Mouse (Mus musculus): Measurements from ENCODE around the gene Elf2.
"Not testable (repeated sequence)": the region's sequence is repeated elsewhere in the genome, so short reads cannot be mapped to it uniquely, and the experiment has no call there.

Elf2 gene

GRCm38 (mm10) chr3:51359558-51360307, 19.3 kb upstream of the Elf2 start:
- no peak for DNase-seq (ENCODE audit: low read depth, low spot score)

GRCm38 (mm10) chr3:51358660-51359557, 18.4 kb upstream of the Elf2 start:
- no peak for DNase-seq (ENCODE audit: low read depth, low spot score)

DNA sequence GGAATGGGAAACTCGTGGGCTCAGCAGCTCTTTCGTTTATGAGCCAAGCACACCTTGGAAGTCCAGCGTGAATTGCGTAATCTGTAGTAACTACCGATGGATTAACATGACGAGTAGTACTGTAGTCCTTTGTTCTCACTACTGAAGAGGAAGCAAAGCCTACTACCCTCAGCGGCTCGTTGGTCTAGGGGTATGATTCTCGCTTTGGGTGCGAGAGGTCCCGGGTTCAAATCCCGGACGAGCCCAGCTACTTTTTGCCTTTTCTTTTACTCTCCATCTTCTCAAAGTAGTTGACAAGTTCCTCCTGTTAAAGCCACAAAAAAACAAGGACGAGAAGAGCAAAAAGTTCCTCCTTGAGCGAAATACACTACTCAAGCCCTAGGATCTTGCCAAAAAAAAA, 17.7 kb upstream of the Elf2 start:
- DNase-seq (ENCODE audit: low read depth, low spot score) = no peak

DNA sequence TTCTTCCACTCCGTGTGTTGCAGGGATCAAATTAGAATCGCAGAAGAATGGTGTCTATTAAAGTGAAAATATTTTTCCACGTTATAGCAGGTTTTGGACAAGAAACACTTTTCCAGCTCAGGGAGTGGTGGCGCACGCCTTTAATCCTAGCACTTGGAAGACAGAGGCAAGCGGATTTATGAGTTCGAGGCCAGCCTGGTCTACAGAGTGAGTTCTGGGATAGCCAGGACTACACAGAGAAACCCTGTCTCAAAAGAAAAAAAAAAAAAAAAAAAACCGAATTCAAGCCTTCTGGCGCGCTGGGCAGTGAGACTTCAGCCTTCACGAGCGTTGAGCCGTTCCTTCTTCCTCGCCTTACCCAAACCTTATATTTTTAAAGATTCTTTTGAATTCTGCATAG, 17.2 kb upstream of the Elf2 start:
- no peak for DNase-seq (ENCODE audit: low read depth, low spot score)

GRCm38 (mm10) chr3:51357078-51357477, 16.6 kb upstream of the Elf2 start:
- no peak for DNase-seq (ENCODE audit: low read depth, low spot score)

DNA sequence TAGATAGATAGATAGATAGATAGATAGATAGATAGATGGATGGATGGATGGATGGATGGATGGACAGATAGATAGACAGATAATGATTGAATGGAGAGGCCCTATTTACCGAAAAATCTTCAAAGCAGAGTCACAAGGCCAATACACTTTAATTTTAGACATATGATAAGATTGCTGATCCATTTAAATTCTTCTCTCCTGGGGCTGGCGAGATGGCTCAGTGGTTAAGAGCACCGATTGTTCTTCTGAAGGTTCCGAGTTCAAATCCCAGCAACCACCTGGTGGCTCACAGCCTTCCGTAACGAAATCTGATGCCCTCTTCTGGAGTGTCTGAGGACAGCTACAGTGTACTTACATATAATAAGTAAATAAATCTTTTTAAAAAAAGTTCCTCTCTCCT, 14.5 kb upstream of the Elf2 start:
- DNase-seq (ENCODE audit: low read depth, low spot score) = not testable (repeated sequence)

DNA sequence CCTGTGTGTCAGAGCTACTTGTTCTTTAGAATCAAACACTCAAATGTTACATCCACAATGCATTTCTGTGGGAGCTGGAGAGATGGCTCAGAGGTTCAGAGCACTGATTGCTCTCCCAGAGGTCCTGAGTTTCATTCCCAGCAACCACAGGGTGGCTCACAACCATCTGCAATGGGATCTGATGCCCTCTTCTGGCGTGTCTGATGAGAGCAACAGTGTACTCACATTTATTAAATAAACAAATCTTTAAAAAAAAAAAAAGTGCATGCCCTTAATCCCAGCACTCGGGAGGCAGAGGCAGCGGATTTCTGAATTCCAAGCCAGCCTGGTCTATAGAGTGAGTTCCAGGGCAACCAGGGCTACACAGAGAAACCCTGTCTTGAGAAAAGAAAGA, 13.6 kb upstream of the Elf2 start:
- DNase-seq (ENCODE audit: low read depth, low spot score) = no peak

GRCm38 (mm10) chr3:51353325-51354033, 13.0 kb upstream of the Elf2 start:
- DNase-seq (ENCODE audit: low read depth, low spot score) = no peak

GRCm38 (mm10) chr3:51350806-51351205, 10.3 kb upstream of the Elf2 start:
- no peak for DNase-seq (ENCODE audit: low read depth, low spot score)

GRCm38 (mm10) chr3:51348646-51349238, 8.3 kb upstream of the Elf2 start:
- no peak for DNase-seq (ENCODE audit: low read depth, low spot score)

GRCm38 (mm10) chr3:51345017-51345416, 4.6 kb upstream of the Elf2 start:
- DNase-seq (ENCODE audit: low read depth, low spot score) = not testable (repeated sequence)

DNA sequence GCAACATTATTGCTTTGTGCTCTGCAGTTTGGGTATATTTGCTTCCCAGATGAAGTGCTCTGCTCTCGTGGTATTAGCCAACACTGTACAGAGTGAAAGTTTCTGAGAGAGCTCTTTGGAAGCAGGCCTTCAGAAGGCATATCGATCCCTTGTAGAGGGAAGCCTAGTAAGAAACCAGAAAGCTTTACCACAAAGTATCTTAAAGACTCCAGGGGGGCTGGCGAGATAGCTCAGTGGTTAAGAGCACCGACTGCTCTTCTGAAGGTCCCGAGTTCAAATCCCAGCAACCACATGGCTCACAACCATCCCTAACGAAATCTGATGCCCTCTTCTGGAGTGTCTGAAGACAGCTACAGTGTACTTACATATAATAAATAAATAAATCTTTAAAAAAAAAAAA, 3.7 kb upstream of the Elf2 start:
- DNase-seq (ENCODE audit: low read depth, low spot score) = not testable (repeated sequence)

- no peak for DNase-seq (ENCODE audit: low read depth, low spot score)
Observed at GRCm38 (mm10) chr3:51343260-51343659, 2.8 kb upstream of the Elf2 start.

DNA sequence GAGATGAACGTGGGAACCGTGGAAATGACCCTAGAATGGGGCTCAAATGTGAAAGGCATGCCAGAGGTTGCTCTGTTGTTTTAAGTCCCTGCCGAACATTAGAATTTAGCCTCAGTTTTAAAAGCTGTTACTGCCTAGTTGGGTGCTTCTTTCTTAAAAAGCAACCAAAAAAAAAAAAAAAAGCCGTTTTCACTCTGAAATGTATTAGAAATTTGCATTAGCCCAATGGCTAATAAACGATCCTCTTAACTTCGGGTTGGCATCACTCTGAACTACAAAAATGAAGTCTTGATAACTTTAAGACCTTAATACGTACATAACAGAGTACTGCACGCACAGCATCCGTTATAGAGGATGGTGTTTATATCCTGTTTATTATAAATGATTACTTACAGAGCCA, 1.7 kb upstream of the Elf2 start:
- DNase-seq (ENCODE audit: low read depth, low spot score) = no peak

GRCm38 (mm10) chr3:51341268-51342081, 1.0 kb upstream of the Elf2 start:
- peak; percentile 67 for DNase-seq (ENCODE audit: low read depth, low spot score)

DNA sequence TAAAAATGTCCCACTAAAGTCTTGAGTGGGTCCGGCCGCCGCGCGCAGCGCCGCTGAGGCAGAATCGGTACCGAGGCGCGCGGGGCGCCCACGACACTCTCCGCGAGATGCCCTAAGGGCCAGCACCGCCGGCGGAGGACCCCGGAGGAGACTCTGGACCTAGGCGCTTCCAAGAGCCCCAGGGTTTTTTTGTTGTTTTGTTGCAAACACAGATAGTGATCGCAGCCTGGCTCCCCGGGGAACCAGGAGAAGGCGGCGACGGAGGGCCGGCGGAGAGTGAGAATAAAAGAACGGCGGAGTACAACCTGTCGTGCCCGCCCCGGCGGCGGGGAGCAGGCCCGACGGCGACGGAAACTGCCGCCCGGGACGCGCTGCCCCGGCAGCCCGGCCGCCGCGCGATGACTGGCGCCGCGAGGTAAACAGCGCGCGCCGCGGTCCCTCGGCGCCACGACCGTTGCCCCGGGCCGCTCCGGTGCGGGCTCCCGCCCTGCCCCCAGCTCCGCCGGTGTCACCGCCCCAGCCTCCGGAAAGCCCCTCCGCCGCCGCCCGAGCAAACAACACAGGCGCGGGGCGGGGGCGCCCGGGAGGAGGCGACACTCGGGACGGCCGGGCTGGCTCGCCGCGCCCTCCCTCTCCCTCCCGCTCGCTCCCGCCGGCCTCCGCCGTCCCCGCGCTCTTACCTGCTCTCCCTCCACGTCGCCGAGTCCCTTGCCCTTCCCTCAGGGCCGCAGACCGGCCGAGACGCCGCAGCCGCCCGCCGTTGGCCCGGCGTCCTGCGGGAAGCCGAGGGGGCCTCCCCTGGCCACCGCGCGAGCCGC, 520 bp downstream of the Elf2 start:
- DNase-seq (ENCODE audit: low read depth, low spot score) = no peak

DNA sequence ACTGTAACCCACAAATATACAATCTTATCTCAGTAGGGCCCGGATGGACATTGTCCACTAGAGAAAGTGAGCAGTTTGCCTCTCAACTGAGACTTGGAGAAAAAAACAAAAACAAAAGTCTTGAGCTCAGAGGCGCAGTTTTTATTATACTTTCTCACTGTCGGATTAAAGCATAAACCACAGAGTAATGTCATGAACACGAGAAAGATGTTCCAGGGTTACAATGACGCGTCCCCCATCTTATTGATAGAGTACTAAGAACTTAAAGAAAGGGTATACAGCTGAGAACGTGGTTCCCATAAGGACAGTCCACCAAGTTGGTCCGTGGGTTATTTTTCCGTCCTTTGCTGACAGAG, 1.1 kb downstream of the Elf2 start:
- DNase-seq (ENCODE audit: low read depth, low spot score) = no peak

GRCm38 (mm10) chr3:51335378-51335777, 5.1 kb downstream of the Elf2 start:
- DNase-seq (ENCODE audit: low read depth, low spot score) = no peak

DNA sequence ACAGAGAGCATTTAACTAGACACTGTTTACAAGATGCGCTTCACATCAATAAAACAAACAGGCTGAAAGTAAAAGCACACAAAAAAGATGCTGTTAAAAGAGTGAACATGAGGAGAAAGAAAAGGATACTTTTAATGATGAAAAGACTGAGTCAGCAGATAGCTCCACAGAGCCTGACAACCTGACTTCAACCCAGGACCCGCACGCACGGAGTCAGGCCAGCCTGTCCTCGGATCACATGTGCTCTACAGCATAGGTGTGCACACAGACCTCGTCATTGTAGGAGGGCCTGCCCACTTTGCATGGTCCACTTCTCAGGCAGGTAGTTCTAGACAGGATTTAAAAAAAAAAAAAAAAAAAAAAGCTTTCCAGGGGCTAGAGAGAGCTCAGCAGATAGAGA, 6.5 kb downstream of the Elf2 start:
- DNase-seq (ENCODE audit: low read depth, low spot score) = no peak

DNA sequence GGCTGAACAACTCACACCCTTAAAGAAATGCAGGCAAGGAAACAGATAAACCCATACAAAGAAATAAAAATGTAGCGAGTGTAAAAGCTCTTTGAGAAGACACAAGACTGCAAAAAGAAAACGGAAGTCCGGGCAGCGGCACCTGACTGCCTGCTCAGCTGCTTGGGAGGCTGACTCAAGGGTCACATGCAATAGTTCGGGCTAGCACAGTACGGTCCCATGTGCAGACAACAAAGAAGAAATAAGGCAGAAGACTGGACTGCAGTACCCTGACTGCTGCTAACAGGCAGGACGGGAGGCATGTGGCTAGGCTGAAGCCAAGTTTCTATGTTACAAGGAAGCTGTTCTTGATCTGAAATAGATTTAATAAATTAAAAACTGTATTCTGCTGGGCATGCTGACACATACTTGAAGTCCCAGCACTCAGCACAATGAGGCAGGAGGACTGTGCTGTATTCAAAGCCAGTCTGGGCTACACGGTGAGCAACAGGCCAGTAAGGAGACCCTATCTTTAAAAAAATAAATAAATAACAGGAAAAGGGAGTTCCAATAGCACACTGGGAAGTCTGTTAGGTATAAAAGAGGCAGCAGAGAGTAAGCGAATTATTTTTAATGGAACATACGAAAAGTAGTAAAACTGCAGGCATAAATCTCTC, 7.1 kb downstream of the Elf2 start:
- DNase-seq (ENCODE audit: low read depth, low spot score) = no peak

Measured in retina, adult 2 months (tissue).